Mouse (Mus musculus): Measurements from ENCODE around the gene Dnajb3. TPM values are rescaled to one million over a fixed set of nuclear protein-coding genes. Genes with fewer than 3 reads are reported as not detected.

The Dnajb3 gene
- polyA plus RNA-seq, 1 experiment: 10.2 TPM

DNA sequence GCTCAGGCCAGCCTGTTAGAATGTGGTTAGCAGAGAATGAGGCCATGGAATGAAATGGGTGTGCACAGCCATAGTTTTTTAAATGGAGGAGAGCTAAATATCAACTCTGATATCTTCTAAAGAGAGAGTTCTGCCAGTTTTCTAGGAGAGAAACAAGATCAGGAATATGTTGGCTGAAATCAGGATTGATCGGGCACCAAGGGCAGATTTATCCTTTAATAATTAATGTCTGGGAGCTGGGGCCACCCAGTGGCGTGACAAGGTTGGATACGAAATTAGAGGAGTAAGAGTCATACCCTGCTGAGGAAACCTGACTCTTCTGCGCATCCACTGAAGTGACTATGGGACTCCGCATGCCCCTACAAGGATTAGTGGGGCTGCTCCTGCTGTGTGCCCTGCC is 39.9 kb downstream of the Dnajb3 start, which contains the start of gene Ugt1a5:
TSS of gene Ugt1a5 (plus strand) at position 302 of the 400 bp plus-strand sequence.
- Histone ChIP-seq H3K27ac (ENCODE audit: control insufficient read depth, insufficient read depth, low read depth, low read length, poor library complexity) (no peak within 1 kb of the TSS), H3K4me1 (ENCODE audit: control insufficient read depth, insufficient read depth, low read length) (no peaks in the 10 kb centered on the region), H3K4me3 (replicated peaks; ENCODE audit: control insufficient read depth, low read depth, low read length) (no peak within 1 kb of the TSS)
- 88% methylated on average over 5 of the region's 5 CpGs for WGBS
- TF ChIP-seq POLR2A (IDR thresholded peaks at IDR 0.05; ENCODE audit: borderline replicate concordance, control insufficient read depth, low read depth, low read length) (no peak), CTCF (IDR thresholded peaks at IDR 0.05; ENCODE audit: control insufficient read depth, insufficient read depth, low read length) (no peak)

DNA sequence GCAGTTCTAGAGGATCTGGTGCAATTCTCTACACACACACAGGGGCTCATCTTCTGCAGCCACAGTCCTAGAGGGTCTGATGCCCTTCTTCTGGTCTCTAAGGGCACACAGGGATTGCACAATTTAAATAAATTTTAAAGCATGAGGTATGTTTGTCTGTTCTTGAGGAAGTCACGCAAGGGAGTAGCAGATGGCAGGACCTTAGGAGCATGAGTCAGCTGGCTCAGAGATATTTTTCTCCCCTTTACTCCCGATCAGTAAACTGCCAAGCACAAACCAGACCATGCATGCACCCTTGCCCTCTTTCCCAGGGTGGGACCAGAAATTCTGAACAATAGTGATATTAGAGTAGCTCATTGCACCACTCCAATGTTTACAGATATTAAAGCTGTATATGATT is 47.2 kb downstream of the Dnajb3 start:
- no peak overlapping the region for H3K27ac ChIP-seq (ENCODE audit: control insufficient read depth, insufficient read depth, low read depth, low read length, poor library complexity)

More for the DNA sequence above, 47.2 kb downstream of the Dnajb3 start:
- TF ChIP-seq POLR2A (IDR thresholded peaks at IDR 0.05; ENCODE audit: borderline replicate concordance, control insufficient read depth, low read depth, low read length) (no peak), CTCF (IDR thresholded peaks at IDR 0.05; ENCODE audit: control insufficient read depth, insufficient read depth, low read length) (no peak)
- 19% methylated on average over 2 of the region's 2 CpGs for WGBS
- Histone ChIP-seq H3K4me1 (ENCODE audit: control insufficient read depth, insufficient read depth, low read length) (no peaks in the 10 kb centered on the region), H3K4me3 (replicated peaks; ENCODE audit: control insufficient read depth, low read depth, low read length) (no peak overlapping the region)

Other genes with a start within 250 kb of the Dnajb3 start
- gene Usp40, start 197.2 kb downstream of the Dnajb3 start, polyA plus RNA-seq (2011; ENCODE audit: insufficient read depth, insufficient read length, low replicate concordance, missing spikeins): 4.0 and 4.6 TPM in 2 replicates
- not detected in 2 replicates for gene Ugt1a10, start 150.4 kb downstream of the Dnajb3 start, polyA plus RNA-seq (2011; ENCODE audit: insufficient read depth, insufficient read length, low replicate concordance, missing spikeins)
- gene Ugt1a9, start 135.0 kb downstream of the Dnajb3 start, polyA plus RNA-seq (2011; ENCODE audit: insufficient read depth, insufficient read length, low replicate concordance, missing spikeins): not detected in 2 replicates
- not detected in 2 replicates for gene Ugt1a8, start 118.0 kb downstream of the Dnajb3 start, polyA plus RNA-seq (2011; ENCODE audit: insufficient read depth, insufficient read length, low replicate concordance, missing spikeins)
- 3.8 TPM in 1 of 2 replicates, not detected in the other for gene Ugt1a7c, start 110.7 kb downstream of the Dnajb3 start, polyA plus RNA-seq (2011; ENCODE audit: insufficient read depth, insufficient read length, low replicate concordance, missing spikeins)
- gene Ugt1a6b, start 102.5 kb downstream of the Dnajb3 start, polyA plus RNA-seq (2011; ENCODE audit: insufficient read depth, insufficient read length, low replicate concordance, missing spikeins): 1.1 and 6.5 TPM in 2 replicates
- gene Ugt1a6a, start 71.0 kb downstream of the Dnajb3 start, polyA plus RNA-seq (2011; ENCODE audit: insufficient read depth, insufficient read length, low replicate concordance, missing spikeins): 1.0 TPM in 1 of 2 replicates, not detected in the other
- gene Ugt1a5, start 39.8 kb downstream of the Dnajb3 start, polyA plus RNA-seq (2011; ENCODE audit: insufficient read depth, insufficient read length, low replicate concordance, missing spikeins): 4.0 TPM in 1 of 2 replicates, not detected in the other
- 5.8 and 6.3 TPM in 2 replicates for gene Ugt1a2, start 5.2 kb downstream of the Dnajb3 start, polyA plus RNA-seq (2011; ENCODE audit: insufficient read depth, insufficient read length, low replicate concordance, missing spikeins)
- gene Ugt1a1, start 6.2 kb upstream of the Dnajb3 start, polyA plus RNA-seq (2011; ENCODE audit: insufficient read depth, insufficient read length, low replicate concordance, missing spikeins): 1.8 TPM in 1 of 2 replicates, not detected in the other
- gene Mroh2a, start 21.2 kb upstream of the Dnajb3 start, polyA plus RNA-seq (2011; ENCODE audit: insufficient read depth, insufficient read length, low replicate concordance, missing spikeins): 3.9 and 4.5 TPM in 2 replicates
- 66.8 and 135 TPM in 2 replicates for gene Hjurp, start 71.9 kb upstream of the Dnajb3 start, polyA plus RNA-seq (2011; ENCODE audit: insufficient read depth, insufficient read length, low replicate concordance, missing spikeins)
- not detected in 2 replicates for gene Trpm8, start 71.9 kb upstream of the Dnajb3 start, polyA plus RNA-seq (2011; ENCODE audit: insufficient read depth, insufficient read length, low replicate concordance, missing spikeins)
- 4.0 TPM in 1 of 2 replicates, not detected in the other for gene Spp2, start 201.2 kb upstream of the Dnajb3 start, polyA plus RNA-seq (2011; ENCODE audit: insufficient read depth, insufficient read length, low replicate concordance, missing spikeins)